Mouse (Mus musculus) embryonic fibroblast, embryonic 13.5 days (primary cell): ENCODE measurements at regions not wholly inside any gene's neighbourhood (a gene's known extent, or its start where the extent isn't known, plus 50 kb on each side); places are given as distances from the start of the nearest gene placed in this dataset.

Source experiments
- H3K27ac ChIP-seq: 2 replicates; pipeline ENCODE4 v1.5.1; 2012; ENCODE audit warnings: low read length, control low read depth, inconsistent platforms; ENCODE audit not compliant: insufficient read depth
- H3K4me1 ChIP-seq: 2 replicates; pipeline ENCODE4 v1.6.1; 2011; ENCODE audit warnings: low read length; ENCODE audit not compliant: control insufficient read depth, insufficient read depth
- H3K4me3 ChIP-seq: 2 replicates; pipeline ENCODE4 v1.5.1; 2011; ENCODE audit warnings: mild to moderate bottlenecking, control low read depth, low read length; ENCODE audit not compliant: insufficient read depth
- CTCF ChIP-seq: IDR thresholded peaks from 2 replicates; pipeline ENCODE4 v1.5.1; 2011; ENCODE audit warnings: mild to moderate bottlenecking, control low read depth, low read length, moderate library complexity, borderline replicate concordance; ENCODE audit not compliant: insufficient read depth
- POLR2A ChIP-seq: IDR thresholded peaks from 2 replicates; pipeline ENCODE4 v1.6.1; 2011; ENCODE audit warnings: low read depth, mild to moderate bottlenecking, control low read depth, low read length, moderate library complexity

- H3K4me3 ChIP-seq = no peak overlapping the region
- no peak for TF ChIP-seq POLR2A
- no peak for TF ChIP-seq CTCF
- no peak overlapping the region for H3K27ac ChIP-seq
- H3K4me1 ChIP-seq = no peaks in the 10 kb centered on the region
These were observed 583.5 kb downstream of the Slitrk6 start for GRCm38 (mm10) chr14:110171162-110172117.

GRCm38 (mm10) chr14:110168632-110169031 is 586.3 kb downstream of the Slitrk6 start:
- no peak for TF ChIP-seq POLR2A
- TF ChIP-seq CTCF = no peak
- Histone ChIP-seq H3K4me1 (no peaks in the 10 kb centered on the region), H3K27ac (no peak overlapping the region)

GRCm38 (mm10) chr14:110128265-110128664 is 626.7 kb downstream of the Slitrk6 start:
- Histone ChIP-seq H3K27ac (no peak overlapping the region), H3K4me1 (no peaks in the 10 kb centered on the region)
- TF ChIP-seq CTCF = no peak

More at GRCm38 (mm10) chr14:110168632-110169031, 586.3 kb downstream of the Slitrk6 start:
- no peak overlapping the region for H3K4me3 ChIP-seq

GRCm38 (mm10) chr14:110125936-110126710 is 628.8 kb downstream of the Slitrk6 start:
- Histone ChIP-seq H3K4me1 (no peaks in the 10 kb centered on the region), H3K4me3 (no peak overlapping the region), H3K27ac (no peak overlapping the region)
- TF ChIP-seq CTCF = no peak
- no peak for TF ChIP-seq POLR2A

More at GRCm38 (mm10) chr14:110128265-110128664, 626.7 kb downstream of the Slitrk6 start:
- H3K4me3 ChIP-seq = no peak overlapping the region

GRCm38 (mm10) chr14:110122710-110123109 is 632.2 kb downstream of the Slitrk6 start:
- Histone ChIP-seq H3K4me1 (no peaks in the 10 kb centered on the region), H3K27ac (no peak overlapping the region)
- TF ChIP-seq POLR2A = no peak
- no peak for TF ChIP-seq CTCF

GRCm38 (mm10) chr14:110115578-110115977 is 639.4 kb downstream of the Slitrk6 start:
- no peak overlapping the region for H3K27ac ChIP-seq

More at GRCm38 (mm10) chr14:110122710-110123109, 632.2 kb downstream of the Slitrk6 start:
- H3K4me3 ChIP-seq = no peak overlapping the region

GRCm38 (mm10) chr14:110100852-110101251 is 654.1 kb downstream of the Slitrk6 start:
- H3K4me1 ChIP-seq = no peaks in the 10 kb centered on the region
- H3K27ac ChIP-seq = no peak overlapping the region
- no peak overlapping the region for H3K4me3 ChIP-seq
- TF ChIP-seq POLR2A = no peak
- TF ChIP-seq CTCF = no peak

More at GRCm38 (mm10) chr14:110115578-110115977, 639.4 kb downstream of the Slitrk6 start:
- TF ChIP-seq POLR2A (no peak), CTCF (no peak)
- no peaks in the 10 kb centered on the region for H3K4me1 ChIP-seq
- H3K4me3 ChIP-seq = no peak overlapping the region

GRCm38 (mm10) chr14:110078351-110078750 is 676.6 kb downstream of the Slitrk6 start:
- no peaks in the 10 kb centered on the region for H3K4me1 ChIP-seq
- no peak overlapping the region for H3K4me3 ChIP-seq
- no peak for TF ChIP-seq POLR2A
- no peak for TF ChIP-seq CTCF
- no peak overlapping the region for H3K27ac ChIP-seq

GRCm38 (mm10) chr14:110047748-110048147 is 707.2 kb downstream of the Slitrk6 start:
- Histone ChIP-seq H3K4me3 (no peak overlapping the region), H3K27ac (no peak overlapping the region), H3K4me1 (no peaks in the 10 kb centered on the region)
- no peak for TF ChIP-seq POLR2A
- no peak for TF ChIP-seq CTCF

GRCm38 (mm10) chr14:110043211-110043610 is 711.7 kb downstream of the Slitrk6 start:
- no peak for TF ChIP-seq CTCF
- no peak for TF ChIP-seq POLR2A
- H3K27ac ChIP-seq = no peak overlapping the region

GRCm38 (mm10) chr14:110021812-110022211 is 733.1 kb downstream of the Slitrk6 start:
- H3K27ac ChIP-seq = no peak overlapping the region
- TF ChIP-seq POLR2A (no peak), CTCF (no peak)
- no peak overlapping the region for H3K4me3 ChIP-seq
- H3K4me1 ChIP-seq = no peaks in the 10 kb centered on the region

More at GRCm38 (mm10) chr14:110043211-110043610, 711.7 kb downstream of the Slitrk6 start:
- Histone ChIP-seq H3K4me1 (no peaks in the 10 kb centered on the region), H3K4me3 (no peak overlapping the region)
